Mouse (Mus musculus): ENCODE measurements at regions not wholly inside any gene's neighbourhood (a gene's known extent, or its start where the extent isn't known, plus 50 kb on each side); places are given as distances from the start of the nearest gene placed in this dataset.

DNA sequence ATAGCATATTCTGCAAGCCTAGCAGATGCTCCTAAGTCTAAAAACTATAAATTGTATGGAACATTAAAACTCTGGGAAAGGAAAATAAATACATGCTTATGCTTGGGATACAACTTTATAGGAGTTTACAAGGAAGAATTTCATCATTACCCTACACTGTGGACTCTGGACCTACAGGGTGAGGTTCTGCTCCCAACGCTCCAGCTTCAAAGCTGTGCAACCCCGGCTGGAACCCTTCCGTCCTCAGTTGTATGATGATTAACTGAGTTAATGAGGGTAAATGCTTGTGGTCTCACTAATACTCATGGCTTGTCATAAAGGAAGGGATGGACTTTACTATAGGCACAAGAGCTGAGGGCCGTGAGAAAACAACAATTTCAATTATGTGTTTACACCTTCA is 76.6 kb upstream of the Cited2 start:
- no peak for DNase-seq (ENCODE audit: low read depth, low spot score)

- no peak for DNase-seq (ENCODE audit: low read depth, low spot score)
Observed at GRCm38 (mm10) chr10:17648077-17648476, 74.9 kb upstream of the Cited2 start.

DNA sequence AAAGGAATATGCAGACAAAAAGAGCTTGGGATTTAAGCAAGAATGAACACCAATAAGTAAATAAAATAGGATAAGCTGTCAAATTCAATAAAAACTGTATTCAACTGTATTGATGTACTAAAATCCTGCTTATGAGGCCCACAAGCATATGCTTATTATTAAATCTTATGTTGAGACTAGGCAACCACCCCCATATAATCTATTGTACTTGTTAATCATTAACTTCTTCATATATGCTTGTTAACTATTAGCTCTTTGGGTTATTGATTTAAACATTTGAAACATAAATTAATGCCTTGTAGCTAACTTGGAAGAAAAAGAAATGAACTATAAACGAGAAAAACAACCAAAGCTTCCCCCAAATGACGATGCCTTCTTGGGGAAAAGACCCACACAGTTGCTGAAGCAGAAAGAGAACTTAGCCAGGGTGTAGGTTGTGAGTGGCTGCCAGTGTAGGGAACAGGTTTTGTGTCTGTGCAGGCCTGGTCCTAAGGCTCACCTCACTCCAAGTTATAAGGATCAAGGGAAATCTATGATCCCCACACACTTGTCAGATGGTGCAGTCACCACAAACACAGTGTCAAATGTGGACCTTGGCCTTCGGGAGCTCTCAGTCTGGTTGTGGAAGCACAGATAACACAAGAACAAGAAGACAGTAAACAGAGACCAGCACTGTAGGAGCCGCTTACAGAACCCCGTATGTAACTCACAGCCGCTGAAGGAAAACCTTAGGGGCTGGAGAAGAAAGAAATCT is 71.8 kb upstream of the Cited2 start:
- no peak for DNase-seq (ENCODE audit: low read depth, low spot score)

- DNase-seq (ENCODE audit: low read depth, low spot score): no peak
Observed at GRCm38 (mm10) chr10:17653325-17653724, 69.7 kb upstream of the Cited2 start.

DNA sequence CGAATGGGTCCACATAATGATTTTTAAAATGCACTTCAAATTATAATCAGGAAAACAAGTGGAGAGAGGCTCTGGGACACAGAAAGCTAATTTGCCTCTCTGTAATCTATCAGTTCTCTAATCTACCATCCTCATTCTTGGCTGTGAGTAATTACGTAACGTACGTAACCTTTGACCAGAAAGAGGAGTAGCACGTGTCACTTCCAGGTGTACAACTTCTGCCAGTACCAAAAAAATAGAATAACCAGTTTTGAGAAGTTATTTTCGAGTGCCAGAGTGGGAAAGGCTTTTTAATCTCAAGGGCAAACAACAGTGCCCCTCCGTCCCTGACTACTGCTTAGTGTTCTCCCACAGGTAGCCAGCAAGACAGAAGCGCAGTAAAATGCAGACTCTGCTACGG is 69.2 kb upstream of the Cited2 start:
- DNase-seq (ENCODE audit: low read depth, low spot score): no peak

DNA sequence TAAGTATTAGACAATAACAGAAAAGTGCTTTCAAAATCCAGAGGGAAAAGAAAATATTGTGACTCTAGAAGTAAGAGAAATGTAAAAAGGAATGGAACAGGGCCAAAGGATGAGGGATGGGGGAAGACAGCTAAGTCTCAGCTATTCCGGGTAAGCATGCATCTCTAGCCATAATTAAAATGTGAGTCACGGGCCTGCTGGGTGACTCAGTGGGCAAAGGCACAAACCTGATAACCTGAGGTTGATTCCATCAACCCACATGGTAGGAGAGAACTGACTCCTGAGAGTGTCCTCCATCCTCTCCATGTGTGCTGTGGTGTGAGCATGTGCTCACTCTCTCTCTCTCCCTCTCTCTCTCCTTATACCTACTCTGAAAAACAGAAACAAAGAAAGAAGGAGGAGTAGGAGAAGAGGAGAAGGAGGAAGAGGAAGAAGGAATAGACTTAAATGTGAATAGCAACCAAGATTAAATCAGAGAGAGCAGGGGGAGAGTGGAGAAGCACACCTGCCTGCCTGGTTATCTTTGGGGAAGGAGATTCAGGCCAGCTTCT is 68.6 kb upstream of the Cited2 start:
- DNase-seq (ENCODE audit: low read depth, low spot score): no peak

DNA sequence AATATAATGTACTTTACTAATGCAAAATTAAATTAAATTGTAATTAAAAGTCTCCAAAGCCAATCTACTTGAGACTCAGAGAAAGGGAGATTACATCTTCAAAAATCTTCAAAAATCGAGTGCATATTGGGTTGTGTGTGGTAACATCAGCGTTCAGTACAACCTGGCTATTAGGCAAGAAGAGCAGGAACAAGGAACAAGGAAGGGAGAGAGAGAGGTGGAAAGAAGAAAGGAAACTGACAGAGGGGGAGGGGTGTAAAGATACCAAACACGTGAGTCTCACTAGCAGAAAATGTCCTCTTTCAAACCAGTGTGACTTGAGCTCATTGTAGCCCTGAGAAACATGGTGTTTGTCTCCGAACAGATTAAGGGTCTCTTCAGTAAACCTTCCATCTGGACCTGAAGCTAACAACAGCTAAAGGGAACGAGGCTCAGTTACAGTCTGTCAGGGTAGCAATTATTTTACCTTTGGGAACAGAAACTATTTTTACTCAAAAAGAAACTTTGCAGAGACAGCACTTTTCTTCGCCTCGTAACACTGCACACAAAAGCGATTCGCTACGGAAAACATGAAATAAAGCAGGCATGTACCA is 67.5 kb upstream of the Cited2 start:
- DNase-seq (ENCODE audit: low read depth, low spot score): no peak

GRCm38 (mm10) chr10:17656305-17656704 is 66.7 kb upstream of the Cited2 start:
- DNase-seq (ENCODE audit: low read depth, low spot score): no peak

GRCm38 (mm10) chr10:17656872-17657482 is 66.0 kb upstream of the Cited2 start:
- DNase-seq (ENCODE audit: low read depth, low spot score): no peak

DNA sequence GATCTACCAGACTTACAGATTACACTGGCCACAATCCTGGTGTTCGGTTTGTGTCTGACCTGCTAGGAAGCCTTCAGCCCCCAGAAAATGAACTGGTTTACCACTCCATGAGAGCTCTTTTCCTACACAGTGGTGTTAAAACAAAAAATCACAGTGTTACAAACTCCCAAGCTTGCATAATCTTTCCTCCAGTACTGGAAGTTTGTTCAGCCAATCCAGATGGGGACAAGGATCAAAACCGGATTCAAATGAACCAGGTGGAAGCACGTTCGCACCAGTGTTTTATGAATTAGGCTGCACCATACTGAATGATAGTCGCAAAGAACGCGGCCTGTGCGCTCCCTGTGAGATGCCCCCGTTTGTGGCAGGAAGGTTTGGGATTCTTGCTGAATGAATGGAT is 63.4 kb upstream of the Cited2 start:
- no peak for DNase-seq (ENCODE audit: low read depth, low spot score)

DNA sequence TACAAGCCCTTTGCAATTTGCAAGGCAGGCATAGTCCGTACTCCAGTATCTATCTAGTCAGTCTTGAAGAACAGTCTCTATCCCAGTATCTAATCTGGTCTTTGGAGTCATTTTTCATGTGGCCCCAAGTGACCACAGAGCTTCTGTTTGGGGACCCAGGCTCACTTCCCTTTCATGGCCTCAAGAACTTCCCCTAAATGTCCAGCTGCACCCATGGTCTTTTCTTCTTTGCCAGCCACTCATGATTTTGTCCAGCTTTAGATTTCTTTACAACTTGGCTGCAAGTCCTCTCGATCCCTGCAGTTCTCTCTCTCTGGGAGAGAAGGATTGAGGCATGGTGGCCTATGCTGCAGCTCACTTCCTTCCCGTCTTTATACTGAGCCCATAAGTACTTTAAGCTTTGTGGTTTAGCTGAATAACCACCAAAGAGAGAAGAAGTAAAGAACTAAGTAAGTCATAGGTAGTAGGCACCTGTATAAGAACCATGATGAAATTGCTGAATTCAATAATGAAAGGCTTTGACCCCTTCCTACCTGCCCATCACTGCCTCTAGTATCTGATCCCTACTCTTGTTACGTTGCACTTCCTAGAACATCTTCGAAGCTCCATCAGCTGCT is 62.1 kb upstream of the Cited2 start:
- DNase-seq (ENCODE audit: low read depth, low spot score): no peak

DNA sequence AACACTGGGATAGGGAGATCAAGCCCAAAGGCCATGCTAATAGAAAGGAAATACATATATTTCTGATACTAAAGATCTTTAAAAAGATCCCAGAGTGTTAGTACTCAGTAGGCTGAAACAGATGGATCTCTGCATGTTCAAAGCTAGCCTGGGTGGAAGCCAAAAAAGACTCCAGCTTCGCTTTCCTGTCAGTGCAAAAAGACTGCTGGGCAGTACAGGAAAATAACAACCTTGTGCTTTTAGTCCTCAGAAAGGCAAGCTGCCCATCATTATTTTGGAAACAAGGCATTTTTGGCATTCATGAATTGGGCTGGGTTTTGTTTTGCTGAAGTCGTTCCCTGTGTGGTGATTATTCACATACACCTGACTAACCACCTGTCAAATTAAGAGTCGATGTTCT is 56.9 kb upstream of the Cited2 start:
- no peak for DNase-seq (ENCODE audit: low read depth, low spot score)

DNA sequence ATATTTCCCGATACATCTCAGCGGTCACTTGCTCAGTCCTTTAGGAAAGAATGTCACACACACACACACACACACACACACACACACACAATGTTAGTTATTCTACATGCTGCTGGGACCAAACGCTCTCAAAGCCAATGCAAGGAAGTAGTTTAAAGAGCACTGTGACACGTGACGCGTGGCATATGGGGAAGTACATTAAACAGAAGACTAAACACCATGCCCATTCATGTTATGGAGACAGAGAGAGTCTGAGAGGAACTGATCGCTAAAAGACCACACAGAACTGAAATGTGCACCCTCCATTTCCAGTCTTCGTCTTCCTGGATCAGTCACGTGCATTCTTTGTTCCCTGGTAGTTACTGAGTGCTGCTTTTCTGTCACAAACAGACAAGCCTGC is 53.6 kb upstream of the Cited2 start:
- no peak for DNase-seq (ENCODE audit: low read depth, low spot score)

Data from mesoderm, embryonic 11.5 days (tissue).